Mouse (Mus musculus) liver, embryonic 15.5 days (tissue): ENCODE results near the gene Pigv. TPM values are rescaled to one million over a fixed set of nuclear protein-coding genes. Genes with fewer than 3 reads are reported as not detected.

Source experiments
- ATAC-seq: fragments of 200-750 bp; cut with Nextera tagmentation; 2 replicates; pipeline ENCODE4 v1.8.0; 2017; ENCODE audit warnings: moderate number of reproducible peaks, mild to moderate bottlenecking, moderate library complexity; ENCODE audit not compliant: insufficient read depth
- H3K27ac ChIP-seq: fragments of 300-500 bp; sonication (generic); replicated peaks from 2 replicates; pipeline ENCODE4 v1.5.1; 2015; ENCODE audit warnings: mild to moderate bottlenecking, inconsistent platforms
- H3K27me3 ChIP-seq: fragments of 300-500 bp; sonication (generic); 2 replicates; pipeline ENCODE4 v1.6.1; 2015; ENCODE audit warnings: mild to moderate bottlenecking, inconsistent platforms
- H3K36me3 ChIP-seq: fragments of 300-500 bp; sonication (generic); replicated peaks from 2 replicates; pipeline ENCODE4 v1.6.1; 2015; ENCODE audit warnings: moderate library complexity, mild to moderate bottlenecking, inconsistent platforms
- H3K4me1 ChIP-seq: fragments of 300-500 bp; sonication (generic); replicated peaks from 2 replicates; pipeline ENCODE4 v1.6.1; 2015; ENCODE audit warnings: inconsistent platforms
- H3K4me2 ChIP-seq: fragments of 300-500 bp; sonication (generic); 2 replicates; pipeline ENCODE4 v1.6.1; 2015; ENCODE audit warnings: moderate library complexity, mild to moderate bottlenecking, inconsistent platforms
- H3K4me3 ChIP-seq: fragments of 300-500 bp; sonication (generic); replicated peaks from 2 replicates; pipeline ENCODE4 v1.5.1; 2015; ENCODE audit warnings: mild to moderate bottlenecking, inconsistent platforms
- H3K9ac ChIP-seq: fragments of 300-500 bp; sonication (generic); 2 replicates; pipeline ENCODE4 v1.6.1; 2015; ENCODE audit warnings: moderate library complexity, mild to moderate bottlenecking, inconsistent platforms
- H3K9me3 ChIP-seq: fragments of 300-500 bp; sonication (generic); replicated peaks from 2 replicates; pipeline ENCODE4 v1.6.1; 2016; ENCODE audit warnings: inconsistent platforms
- WGBS: fragments of 180-500 bp; shearing (Covaris S2); methylation state at CpG from one replicate; pipeline ENCODE4 v1.1.7; 2015; ENCODE audit warnings: mixed read lengths; ENCODE audit not compliant: insufficient replicate concordance; 5-methylcytosine and 5-hydroxymethylcytosine counted together
- polyA plus RNA-seq: library from polyadenylated mRNA; unstranded; fragments of >200 nt; fragmentation: Nextera tagmentation; extraction: Ambion mirVana; gene quantifications from 2 replicates; pipeline ENCODE4 v1.2.1, GENCODE M21; 2015

Pigv gene
- polyA plus RNA-seq, 1 experiment from 2014 or later = 5.5 TPM

DNA sequence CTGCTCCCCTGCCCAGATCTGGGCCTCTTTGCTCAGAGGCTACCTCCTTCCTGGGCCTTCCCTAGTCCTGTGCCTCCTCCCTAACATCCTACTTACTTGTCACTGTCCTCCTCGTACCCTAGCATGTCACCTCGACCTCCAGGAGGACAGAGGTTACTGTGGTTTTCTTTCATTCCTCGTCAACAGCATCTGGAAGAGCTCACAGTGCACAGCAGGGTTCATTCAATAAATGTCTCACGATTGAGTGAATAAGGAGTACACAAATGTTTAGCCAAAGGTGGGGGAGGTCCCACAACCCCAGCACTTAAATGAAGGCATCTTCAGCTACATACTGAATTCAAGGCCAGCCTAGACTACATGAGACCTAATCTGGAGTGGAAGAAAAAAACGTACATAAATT, 46.2 kb downstream of the Pigv start:
- peak overlapping the region; percentile 21; the same call in 1 of the 2 replicates for H3K4me2 ChIP-seq
- no peak overlapping the region for H3K9ac ChIP-seq
- H3K4me1 ChIP-seq = peaks cover 51% of the 10 kb centered on the region
- peaks cover 13% of the 10 kb centered on the region; the same call in 1 of the 2 replicates for H3K36me3 ChIP-seq
- H3K4me3 ChIP-seq = no peak overlapping the region
- no peaks in the 10 kb centered on the region for H3K9me3 ChIP-seq
- no peaks in the 10 kb centered on the region for H3K27me3 ChIP-seq
- peak overlapping the region; percentile 46 for H3K27ac ChIP-seq
- 43% methylated on average over 5 of the region's 5 CpGs for WGBS
- ATAC-seq = no peak

- Histone ChIP-seq H3K4me3 (no peak overlapping the region), H3K9ac (no peak overlapping the region), H3K36me3 (peaks cover 17% of the 10 kb centered on the region; the same call in 1 of the 2 replicates), H3K9me3 (no peaks in the 10 kb centered on the region), H3K4me1 (peaks cover 51% of the 10 kb centered on the region), H3K27ac (peak overlapping the region; percentile 46), H3K27me3 (no peaks in the 10 kb centered on the region), H3K4me2 (peak overlapping the region; percentile 21; the same call in 1 of the 2 replicates)
- peak; percentile 45; the same call in 1 of the 2 replicates for ATAC-seq
- WGBS = 25% methylated on average over 11 of the region's 11 CpGs
Measured at GRCm38 (mm10) chr4:133625621-133626071, 46.8 kb downstream of the Pigv start.

DNA sequence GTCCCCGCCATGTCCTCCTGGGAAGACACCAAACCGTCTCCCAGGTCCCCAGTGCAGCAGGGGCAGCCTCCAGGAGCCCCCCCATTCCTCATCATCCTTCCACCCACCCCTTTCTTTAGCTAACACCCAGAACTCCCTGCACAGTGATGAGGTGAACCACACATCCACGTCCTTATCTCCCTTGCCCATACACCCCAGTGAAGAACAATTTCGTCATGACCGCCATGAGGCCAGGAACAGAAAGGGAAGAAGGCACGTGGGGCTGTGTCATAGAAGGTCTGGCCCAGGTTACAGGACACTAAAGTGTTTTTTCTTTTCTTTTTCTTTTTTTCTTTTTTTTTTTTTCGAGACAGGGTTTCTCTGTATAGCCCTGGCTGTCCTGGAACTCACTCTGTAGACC, 47.6 kb downstream of the Pigv start:
- Histone ChIP-seq H3K27me3 (no peaks in the 10 kb centered on the region), H3K9me3 (no peaks in the 10 kb centered on the region), H3K27ac (peak overlapping the region; percentile 46), H3K4me2 (peak overlapping the region; percentile 21; the same call in 1 of the 2 replicates), H3K4me1 (peaks cover 59% of the 10 kb centered on the region), H3K36me3 (peaks cover 17% of the 10 kb centered on the region; the same call in 1 of the 2 replicates), H3K9ac (no peak overlapping the region), H3K4me3 (no peak overlapping the region)
- peak; percentile 70 for ATAC-seq
- WGBS = 32% methylated on average over 7 of the region's 7 CpGs

GRCm38 (mm10) chr4:133622161-133622695, 50.2 kb downstream of the Pigv start:
- Histone ChIP-seq H3K36me3 (peaks cover 17% of the 10 kb centered on the region; the same call in 1 of the 2 replicates), H3K27me3 (no peaks in the 10 kb centered on the region), H3K4me1 (peaks cover 63% of the 10 kb centered on the region), H3K4me3 (no peak overlapping the region), H3K9me3 (no peaks in the 10 kb centered on the region), H3K4me2 (no peak overlapping the region), H3K27ac (no peak overlapping the region), H3K9ac (no peak overlapping the region)
- WGBS = 48% methylated on average over 11 of the region's 11 CpGs
- ATAC-seq = no peak

GRCm38 (mm10) chr4:133620668-133621067, 51.8 kb downstream of the Pigv start:
- Histone ChIP-seq H3K9me3 (no peaks in the 10 kb centered on the region), H3K36me3 (0 out of 2 replicates have a peak, but pooled peaks cover 12% of the 10 kb centered on the region), H3K4me3 (no peak overlapping the region), H3K9ac (no peak overlapping the region), H3K4me2 (no peak overlapping the region), H3K27me3 (no peaks in the 10 kb centered on the region), H3K4me1 (peaks cover 49% of the 10 kb centered on the region), H3K27ac (0 out of 2 replicates have a peak overlapping the region, but pooled peaks have one; percentile 14)
- no peak for ATAC-seq
- 69% methylated on average over 8 of the region's 8 CpGs for WGBS

GRCm38 (mm10) chr4:133619473-133620136, 52.8 kb downstream of the Pigv start:
- H3K9ac ChIP-seq = no peak overlapping the region
- WGBS = 43% methylated on average over 4 of the region's 4 CpGs
- 0 out of 2 replicates have a peak, but pooled peaks cover 12% of the 10 kb centered on the region for H3K36me3 ChIP-seq
- ATAC-seq = no peak
- H3K27ac ChIP-seq = no peak overlapping the region
- no peaks in the 10 kb centered on the region for H3K27me3 ChIP-seq
- no peaks in the 10 kb centered on the region for H3K9me3 ChIP-seq
- no peak overlapping the region for H3K4me2 ChIP-seq
- no peak overlapping the region for H3K4me3 ChIP-seq
- H3K4me1 ChIP-seq = peaks cover 43% of the 10 kb centered on the region

DNA sequence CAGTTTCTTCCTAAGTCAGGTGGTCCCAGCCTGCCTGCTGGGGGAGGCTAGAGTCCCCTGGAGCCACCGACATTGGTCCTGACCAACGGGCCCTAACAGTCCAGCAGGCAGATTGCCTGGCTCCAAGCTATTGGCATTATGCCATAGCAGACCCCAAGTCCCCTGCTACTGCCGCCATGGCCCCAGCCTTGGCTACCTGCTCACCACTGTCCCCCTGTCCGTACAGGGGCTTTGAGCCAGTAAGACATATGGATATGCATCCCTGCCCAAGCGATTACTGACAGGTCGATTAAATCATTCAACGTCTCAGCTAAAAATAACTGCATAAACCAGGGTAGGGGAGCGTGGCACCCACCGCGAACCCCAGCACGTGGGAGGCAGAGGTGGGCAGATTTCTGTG, 54.5 kb downstream of the Pigv start:
- Histone ChIP-seq H3K4me2 (no peak overlapping the region), H3K9ac (no peak overlapping the region), H3K36me3 (peaks cover 12% of the 10 kb centered on the region), H3K4me1 (peaks cover 32% of the 10 kb centered on the region), H3K4me3 (no peak overlapping the region), H3K9me3 (no peaks in the 10 kb centered on the region), H3K27me3 (no peaks in the 10 kb centered on the region), H3K27ac (no peak overlapping the region)
- 83% methylated on average over 11 of the region's 11 CpGs for WGBS
- ATAC-seq = no peak

- Histone ChIP-seq H3K36me3 (peaks cover 22% of the 10 kb centered on the region), H3K9ac (no peak overlapping the region), H3K9me3 (no peaks in the 10 kb centered on the region), H3K27me3 (no peaks in the 10 kb centered on the region), H3K4me2 (no peak overlapping the region), H3K27ac (no peak overlapping the region), H3K4me1 (peaks cover 28% of the 10 kb centered on the region), H3K4me3 (no peak overlapping the region)
- no peak for ATAC-seq
- 58% methylated on average over 10 of the region's 10 CpGs for WGBS
Measured at GRCm38 (mm10) chr4:133615416-133615815, 57.0 kb downstream of the Pigv start.

- 80% methylated on average over 8 of the region's 8 CpGs for WGBS
- no peak overlapping the region for H3K4me3 ChIP-seq
- no peak overlapping the region for H3K27ac ChIP-seq
Measured at GRCm38 (mm10) chr4:133614274-133614761, 58.1 kb downstream of the Pigv start.

DNA sequence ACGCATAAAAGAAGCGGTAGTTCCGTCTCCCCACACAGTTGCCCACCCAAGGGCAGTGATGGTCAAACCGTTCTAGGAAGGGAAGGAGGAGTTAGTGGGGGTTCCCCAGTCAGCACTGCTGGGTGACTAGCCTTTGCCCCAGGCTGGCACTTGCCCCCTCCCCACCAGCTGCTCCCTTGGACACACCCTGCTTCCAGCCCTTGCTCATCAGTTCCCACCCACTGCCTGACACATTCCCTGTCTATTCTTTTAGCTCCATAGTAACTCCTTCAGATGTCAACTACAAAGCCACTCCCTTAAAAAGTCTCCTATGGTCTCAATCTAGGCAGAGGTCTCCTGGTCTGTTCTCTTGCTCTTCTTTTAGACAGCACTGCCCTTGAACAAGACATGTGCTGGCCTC, 58.6 kb downstream of the Pigv start:
- H3K4me1 ChIP-seq = peaks cover 23% of the 10 kb centered on the region
- H3K9me3 ChIP-seq = no peaks in the 10 kb centered on the region
- no peaks in the 10 kb centered on the region for H3K27me3 ChIP-seq
- WGBS = 83% methylated on average over 4 of the region's 4 CpGs
- peaks cover 22% of the 10 kb centered on the region for H3K36me3 ChIP-seq
- H3K4me2 ChIP-seq = no peak overlapping the region
- H3K9ac ChIP-seq = no peak overlapping the region
- no peak overlapping the region for H3K4me3 ChIP-seq
- no peak overlapping the region for H3K27ac ChIP-seq
- ATAC-seq = no peak

More at GRCm38 (mm10) chr4:133614274-133614761, 58.1 kb downstream of the Pigv start:
- no peak for ATAC-seq
- Histone ChIP-seq H3K9ac (no peak overlapping the region), H3K4me1 (peaks cover 23% of the 10 kb centered on the region), H3K36me3 (peaks cover 22% of the 10 kb centered on the region), H3K4me2 (no peak overlapping the region), H3K9me3 (no peaks in the 10 kb centered on the region), H3K27me3 (no peaks in the 10 kb centered on the region)

DNA sequence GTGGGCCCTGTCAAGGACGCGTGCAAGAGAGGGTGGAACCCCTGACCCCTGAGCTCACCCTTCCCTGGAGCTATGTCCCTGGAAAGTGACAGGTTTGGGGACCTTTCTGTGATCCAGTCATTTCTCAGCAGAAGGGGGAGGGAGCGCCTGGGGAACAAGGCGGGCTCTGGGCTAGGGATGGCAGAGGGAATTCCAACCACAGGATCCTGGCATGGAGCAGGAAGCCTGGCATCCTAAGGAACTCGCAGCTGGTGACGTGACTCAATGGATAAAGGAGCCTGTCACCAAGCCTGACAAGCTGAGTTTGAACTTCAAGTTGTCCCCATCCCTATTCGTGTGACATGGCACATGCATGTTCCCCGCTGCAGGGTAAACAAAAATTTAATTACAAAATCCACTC, 59.4 kb downstream of the Pigv start:
- WGBS = 82% methylated on average over 8 of the region's 8 CpGs
- H3K4me1 ChIP-seq = peaks cover 23% of the 10 kb centered on the region
- H3K27ac ChIP-seq = no peak overlapping the region
- no peak for ATAC-seq
- H3K9ac ChIP-seq = no peak overlapping the region
- H3K9me3 ChIP-seq = no peaks in the 10 kb centered on the region
- H3K4me2 ChIP-seq = no peak overlapping the region
- H3K36me3 ChIP-seq = peaks cover 27% of the 10 kb centered on the region
- no peak overlapping the region for H3K4me3 ChIP-seq
- H3K27me3 ChIP-seq = no peaks in the 10 kb centered on the region
